Mouse (Mus musculus) stomach, postnatal 0 days (tissue): ENCODE measurements around the gene Il18r1. TPM values are rescaled to one million over a fixed set of nuclear protein-coding genes. Genes with fewer than 3 reads are reported as not detected.

Source experiments
- ATAC-seq: fragments of 200-750 bp; cut with Nextera tagmentation; 2 replicates; pipeline ENCODE4 v1.8.0; 2017; ENCODE audit not compliant: low FRiP score, low TSS enrichment
- DNase-seq: peaks from one replicate; pipeline ENCODE4 v3.0.0-alpha.2; 2016; ENCODE audit warnings: low spot score
- H3K27ac ChIP-seq: fragments of 300-500 bp; sonication (generic); replicated peaks from 2 replicates; pipeline ENCODE4 v1.5.1; 2014; ENCODE audit warnings: mild to moderate bottlenecking, control low read depth
- H3K27me3 ChIP-seq: fragments of 300-500 bp; sonication (generic); 2 replicates; pipeline ENCODE4 v1.6.1; 2014; ENCODE audit warnings: low read length; ENCODE audit not compliant: control insufficient read depth, insufficient read depth
- H3K36me3 ChIP-seq: fragments of 300-500 bp; sonication (generic); 2 replicates; pipeline ENCODE4 v1.6.1; 2014; ENCODE audit warnings: low read length, mixed read lengths; ENCODE audit not compliant: control insufficient read depth, insufficient read depth
- H3K4me1 ChIP-seq: fragments of 300-500 bp; sonication (generic); replicated peaks from 2 replicates; pipeline ENCODE4 v1.6.1; 2014; ENCODE audit warnings: antibody characterized with exemption; ENCODE audit not compliant: control insufficient read depth, insufficient read depth
- H3K4me2 ChIP-seq: fragments of 300-500 bp; sonication (generic); replicated peaks from 2 replicates; pipeline ENCODE4 v1.6.1; 2014; ENCODE audit warnings: low read depth, mild to moderate bottlenecking, control low read depth, moderate library complexity
- H3K4me3 ChIP-seq: fragments of 300-500 bp; sonication (generic); 2 replicates; pipeline ENCODE4 v1.5.1; 2014; ENCODE audit warnings: low read depth, low read length, control low read depth
- H3K9ac ChIP-seq: fragments of 300-500 bp; sonication (generic); 2 replicates; pipeline ENCODE4 v1.6.1; 2014; ENCODE audit warnings: mild to moderate bottlenecking, low read length, control low read depth, mixed read lengths
- H3K9me3 ChIP-seq: fragments of 300-500 bp; sonication (generic); 2 replicates; pipeline ENCODE4 v1.6.1; 2016; ENCODE audit warnings: low read length; ENCODE audit not compliant: control insufficient read depth
- CTCF ChIP-seq: IDR thresholded peaks from 2 replicates; pipeline ENCODE4 v1.5.1; 2016; ENCODE audit warnings: antibody characterized with exemption, low read depth, mild to moderate bottlenecking, moderate library complexity
- EP300 ChIP-seq: optimal IDR thresholded peaks from 2 replicates; pipeline ENCODE3; 2016; ENCODE audit warnings: antibody characterized with exemption
- WGBS: fragments of 180-500 bp; shearing (Covaris S2); extraction: QIAGEN DNeasy Blood & Tissue Kit; methylation state at CpG from one replicate; pipeline ENCODE4 v1.1.7; 2014; 5-methylcytosine and 5-hydroxymethylcytosine counted together
- polyA plus RNA-seq: library from polyadenylated mRNA; unstranded; fragments of >200 nt; fragmentation: Nextera tagmentation; extraction: Ambion mirVana; gene quantifications from 2 replicates; pipeline ENCODE4 v1.2.1, GENCODE M21; 2015

Il18r1 gene
- polyA plus RNA-seq, 1 experiment from 2014 or later = 3.4 TPM

GRCm38 (mm10) chr1:40501546-40502398, 36.4 kb downstream of the Il18r1 start:
- H3K9me3 ChIP-seq = no peaks in the 10 kb centered on the region
- TF ChIP-seq CTCF (no peak), EP300 (no peak)
- H3K27ac ChIP-seq = no peak overlapping the region
- peak; percentile 38; the same call in 1 of the 2 replicates for ATAC-seq
- H3K27me3 ChIP-seq = no peaks in the 10 kb centered on the region
- 79% methylated on average over 11 of the region's 11 CpGs for WGBS
- DNase-seq = no peak
- no peak overlapping the region for H3K4me3 ChIP-seq
- H3K36me3 ChIP-seq = no peaks in the 10 kb centered on the region
- H3K4me2 ChIP-seq = no peak overlapping the region
- H3K9ac ChIP-seq = no peak overlapping the region
- H3K4me1 ChIP-seq = no peaks in the 10 kb centered on the region

- WGBS = 66% methylated on average over 5 of the region's 5 CpGs
- H3K27ac ChIP-seq = no peak overlapping the region
- no peak for DNase-seq
- H3K27me3 ChIP-seq = no peaks in the 10 kb centered on the region
- no peaks in the 10 kb centered on the region for H3K36me3 ChIP-seq
- no peak overlapping the region for H3K9ac ChIP-seq
- H3K9me3 ChIP-seq = no peaks in the 10 kb centered on the region
- no peak overlapping the region for H3K4me3 ChIP-seq
- no peaks in the 10 kb centered on the region for H3K4me1 ChIP-seq
- H3K4me2 ChIP-seq = no peak overlapping the region
- no peak for TF ChIP-seq CTCF
- TF ChIP-seq EP300 = no peak
- ATAC-seq = no peak
These were observed 39.2 kb downstream of the Il18r1 start for GRCm38 (mm10) chr1:40504548-40504947.

GRCm38 (mm10) chr1:40514851-40515585, 49.7 kb downstream of the Il18r1 start, which contains the start of gene Il18rap:
Gene Il18rap, plus strand, starts transcription at chr1:40515362.
- TF ChIP-seq CTCF (no peak), EP300 (no peak)
- DNase-seq = no peak

GRCm38 (mm10) chr1:40516364-40516763, 51.0 kb downstream of the Il18r1 start:
- Histone ChIP-seq H3K27me3 (no peaks in the 10 kb centered on the region), H3K4me1 (no peaks in the 10 kb centered on the region), H3K36me3 (no peaks in the 10 kb centered on the region), H3K9ac (no peak overlapping the region), H3K4me3 (no peak overlapping the region), H3K9me3 (no peaks in the 10 kb centered on the region), H3K27ac (no peak overlapping the region), H3K4me2 (no peak overlapping the region)
- WGBS = 89% methylated on average over 6 of the region's 6 CpGs
- ATAC-seq = no peak
- DNase-seq = no peak
- TF ChIP-seq EP300 = no peak
- TF ChIP-seq CTCF = no peak

More at GRCm38 (mm10) chr1:40514851-40515585, 49.7 kb downstream of the Il18r1 start, which contains the start of gene Il18rap:
- no peaks in the 10 kb centered on the region for H3K9me3 ChIP-seq
- no peaks in the 10 kb centered on the region for H3K4me1 ChIP-seq
- no peak within 1 kb of the TSS for H3K27ac ChIP-seq
- no peak within 1 kb of the TSS; the same call in 1 of the 2 replicates for H3K4me2 ChIP-seq
- no peak within 1 kb of the TSS for H3K4me3 ChIP-seq
- no peak within 1 kb of the TSS for H3K9ac ChIP-seq
- WGBS = 52% methylated on average over 9 of the region's 9 CpGs
- ATAC-seq = no peak
- no peaks in the 10 kb centered on the region for H3K36me3 ChIP-seq
- H3K27me3 ChIP-seq = no peaks in the 10 kb centered on the region

GRCm38 (mm10) chr1:40522918-40523317, 57.6 kb downstream of the Il18r1 start:
- H3K27ac ChIP-seq = no peak overlapping the region
- H3K36me3 ChIP-seq = no peaks in the 10 kb centered on the region
- no peak for TF ChIP-seq CTCF
- no peak for TF ChIP-seq EP300
- H3K9ac ChIP-seq = no peak overlapping the region
- no peak for ATAC-seq
- no peaks in the 10 kb centered on the region for H3K4me1 ChIP-seq
- no peak overlapping the region for H3K4me2 ChIP-seq
- H3K9me3 ChIP-seq = no peaks in the 10 kb centered on the region
- H3K27me3 ChIP-seq = no peaks in the 10 kb centered on the region
- 76% methylated on average over 7 of the region's 7 CpGs for WGBS
- no peak overlapping the region for H3K4me3 ChIP-seq
- no peak for DNase-seq
